Mouse (Mus musculus) thymus, adult 2 months (tissue): Measurements from ENCODE around the gene Agap3. TPM values are rescaled to one million over a fixed set of nuclear protein-coding genes. Genes with fewer than 3 reads are reported as not detected.

Source experiments
- DNase-seq: peaks from one replicate; pipeline ENCODE4 v3.0.0; 2021
- H3K27ac ChIP-seq: fragments of 200-500 bp; 2 replicates; pipeline ENCODE4 v1.5.1; 2012; ENCODE audit warnings: low read length, control low read depth; ENCODE audit not compliant: control insufficient read depth, insufficient read depth
- H3K27me3 ChIP-seq: fragments of 200-500 bp; 2 replicates; pipeline ENCODE4 v1.6.1; 2012; ENCODE audit warnings: mild to moderate bottlenecking, low read length, moderate library complexity, mixed read lengths; ENCODE audit not compliant: control insufficient read depth, insufficient read depth
- H3K36me3 ChIP-seq: fragments of 200-500 bp; 2 replicates; pipeline ENCODE4 v1.6.1; 2012; ENCODE audit warnings: mild to moderate bottlenecking, low read length, moderate library complexity; ENCODE audit not compliant: control insufficient read depth, insufficient read depth
- H3K4me1 ChIP-seq: fragments of 200-500 bp; replicated peaks from 2 replicates; pipeline ENCODE4 v1.6.1; 2012; ENCODE audit warnings: low read length; ENCODE audit not compliant: control insufficient read depth, insufficient read depth
- H3K4me3 ChIP-seq: fragments of 200-500 bp; 2 replicates; pipeline ENCODE4 v1.5.1; 2012; ENCODE audit warnings: mild to moderate bottlenecking, low read length, control low read depth, moderate library complexity; ENCODE audit not compliant: control insufficient read depth, insufficient read depth
- CTCF ChIP-seq: fragments of 200-500 bp; IDR thresholded peaks from 2 replicates; pipeline ENCODE4 v1.5.1; 2012; ENCODE audit warnings: mild to moderate bottlenecking, control low read depth, low read length, moderate library complexity, borderline replicate concordance; ENCODE audit not compliant: control insufficient read depth, poor library complexity, insufficient read depth; ENCODE audit errors: extremely low read depth
- POLR2A ChIP-seq: fragments of 200-500 bp; IDR thresholded peaks from 2 replicates; pipeline ENCODE4 v1.6.1; 2012; ENCODE audit warnings: mild to moderate bottlenecking, low read length, control low read depth, moderate library complexity; ENCODE audit not compliant: control insufficient read depth, poor library complexity, insufficient read depth; ENCODE audit errors: extremely low read depth
- WGBS: fragments of 180-500 bp; shearing (Covaris S2); methylation state at CpG from one replicate; pipeline ENCODE4 v1.1.7; 2018; 5-methylcytosine and 5-hydroxymethylcytosine counted together
- polyA plus RNA-seq: library from polyadenylated mRNA; depleted of rRNA; stranded (reverse); fragments of >200 nt; gene quantifications from 2 replicates; pipeline ENCODE4 v1.2.3, GENCODE M21; 2012

The Agap3 gene
- polyA plus RNA-seq, 1 experiment = 111 TPM

DNA sequence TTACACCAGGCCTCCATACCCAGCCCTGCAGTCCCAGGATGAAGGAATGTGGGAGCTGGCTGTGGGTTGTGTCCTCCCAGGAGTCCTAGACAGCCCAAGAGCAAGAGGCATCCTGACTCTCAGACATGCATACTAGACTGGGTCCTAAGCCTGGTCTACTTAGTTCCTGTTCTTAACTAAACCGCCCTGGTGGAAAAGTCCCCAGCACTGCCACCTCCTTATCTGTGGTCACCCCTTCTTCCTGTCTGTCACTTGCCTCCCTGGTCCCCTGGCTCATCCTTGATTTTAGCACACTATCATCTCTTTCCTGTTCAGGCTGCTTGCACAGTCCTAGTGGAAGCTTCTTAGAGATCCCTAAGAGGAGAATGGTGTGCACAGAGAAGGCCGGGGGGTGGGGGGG is 53.5 kb downstream of the Agap3 start:
- no peaks in the 10 kb centered on the region for H3K27me3 ChIP-seq
- WGBS = 11% methylated on average over 2 of the region's 2 CpGs
- no peak overlapping the region for H3K27ac ChIP-seq
- TF ChIP-seq CTCF (no peak), POLR2A (no peak)
- no peaks in the 10 kb centered on the region for H3K4me1 ChIP-seq
- H3K36me3 ChIP-seq = 0 out of 2 replicates have a peak, but pooled peaks cover 1% of the 10 kb centered on the region
- H3K4me3 ChIP-seq = no peak overlapping the region
- DNase-seq = no peak

- Histone ChIP-seq H3K4me3 (no peak overlapping the region), H3K27me3 (no peaks in the 10 kb centered on the region), H3K36me3 (no peaks in the 10 kb centered on the region), H3K27ac (no peak overlapping the region), H3K4me1 (no peaks in the 10 kb centered on the region)
- TF ChIP-seq CTCF (no peak), POLR2A (no peak)
- 93% methylated on average over 7 of the region's 7 CpGs for WGBS
- DNase-seq = no peak
These were observed 56.4 kb downstream of the Agap3 start for GRCm38 (mm10) chr5:24508406-24508805.

DNA sequence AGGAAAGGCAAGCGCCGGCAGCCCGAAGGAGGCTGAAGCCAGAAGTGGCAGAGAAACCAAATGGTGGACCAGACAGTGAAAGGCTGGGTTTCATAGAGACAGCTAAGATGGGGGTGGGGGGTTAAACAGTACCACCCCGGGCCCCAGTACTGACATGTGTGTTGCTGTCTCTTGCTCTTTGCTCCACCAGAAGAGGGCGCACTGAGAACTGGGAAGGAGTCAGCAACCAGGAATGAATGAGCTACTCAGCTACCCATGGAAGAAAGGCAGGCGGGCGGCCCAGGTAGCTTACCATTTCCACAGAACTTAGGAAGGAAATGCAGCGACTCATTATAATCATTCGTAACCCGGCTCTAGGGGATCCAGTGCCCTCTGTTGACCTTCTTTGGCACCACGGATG is 58.7 kb downstream of the Agap3 start:
- H3K27ac ChIP-seq = no peak overlapping the region
- 53% methylated on average over 11 of the region's 11 CpGs for WGBS
- no peaks in the 10 kb centered on the region for H3K4me1 ChIP-seq
- H3K27me3 ChIP-seq = no peaks in the 10 kb centered on the region
- TF ChIP-seq POLR2A (no peak), CTCF (no peak)
- H3K36me3 ChIP-seq = no peaks in the 10 kb centered on the region
- DNase-seq = peak; percentile 29
- no peak overlapping the region for H3K4me3 ChIP-seq

- 75% methylated on average over 8 of the region's 8 CpGs for WGBS
- H3K4me3 ChIP-seq = no peak overlapping the region
- no peak overlapping the region for H3K27ac ChIP-seq
- no peak for DNase-seq
- H3K27me3 ChIP-seq = no peaks in the 10 kb centered on the region
- TF ChIP-seq CTCF (no peak), POLR2A (no peak)
- no peaks in the 10 kb centered on the region for H3K36me3 ChIP-seq
- H3K4me1 ChIP-seq = no peaks in the 10 kb centered on the region
These were observed 60.3 kb downstream of the Agap3 start for GRCm38 (mm10) chr5:24512271-24512670.

GRCm38 (mm10) chr5:24521366-24521765 is 69.4 kb downstream of the Agap3 start:
- Histone ChIP-seq H3K4me1 (0 out of 2 replicates have a peak, but pooled peaks cover 3% of the 10 kb centered on the region), H3K4me3 (no peak overlapping the region), H3K27me3 (peaks cover 20% of the 10 kb centered on the region), H3K36me3 (no peaks in the 10 kb centered on the region), H3K27ac (no peak overlapping the region)
- no peak for DNase-seq
- no peak for TF ChIP-seq CTCF
- TF ChIP-seq POLR2A = no peak
- WGBS = 58% methylated on average over 8 of the region's 8 CpGs

- 0 out of 2 replicates have a peak, but pooled peaks cover 3% of the 10 kb centered on the region for H3K4me1 ChIP-seq
- no peak overlapping the region for H3K27ac ChIP-seq
- peaks cover 27% of the 10 kb centered on the region for H3K27me3 ChIP-seq
- H3K36me3 ChIP-seq = no peaks in the 10 kb centered on the region
- DNase-seq = no peak
- H3K4me3 ChIP-seq = no peak overlapping the region
- 71% methylated on average over 8 of the region's 8 CpGs for WGBS
- no peak for TF ChIP-seq CTCF
- TF ChIP-seq POLR2A = no peak
These were observed 71.8 kb downstream of the Agap3 start for GRCm38 (mm10) chr5:24523806-24524205.

- no peaks in the 10 kb centered on the region for H3K36me3 ChIP-seq
- 28% methylated on average over 4 of the region's 4 CpGs for WGBS
- peaks cover 27% of the 10 kb centered on the region for H3K27me3 ChIP-seq
- 0 out of 2 replicates have a peak, but pooled peaks cover 3% of the 10 kb centered on the region for H3K4me1 ChIP-seq
- DNase-seq = no peak
- TF ChIP-seq POLR2A = no peak
- no peak for TF ChIP-seq CTCF
- no peak overlapping the region for H3K4me3 ChIP-seq
- no peak overlapping the region for H3K27ac ChIP-seq
These were observed 72.5 kb downstream of the Agap3 start for GRCm38 (mm10) chr5:24524522-24524921.
